Mouse (Mus musculus) liver, embryonic 11.5 days (tissue): ENCODE measurements around the gene Gm5483. TPM values are rescaled to one million over a fixed set of nuclear protein-coding genes. Genes with fewer than 3 reads are reported as not detected.
"Not testable (repeated sequence)": the region's sequence is repeated elsewhere in the genome, so short reads cannot be mapped to it uniquely, and the experiment has no call there.

Experiments
- ATAC-seq: fragments of 200-750 bp; cut with Nextera tagmentation; replicated peaks from 2 replicates; pipeline ENCODE4 v1.8.0; 2017; ENCODE audit warnings: moderate number of reproducible peaks, mild to moderate bottlenecking, moderate TSS enrichment, moderate library complexity; ENCODE audit not compliant: low FRiP score
- DNase-seq: peaks from one replicate; pipeline ENCODE4 v3.0.0-alpha.2; 2017; ENCODE audit warnings: low spot score
- H3K27ac ChIP-seq: fragments of 300-500 bp; sonication (generic); 2 replicates; pipeline ENCODE4 v1.5.1; 2014; ENCODE audit warnings: mild to moderate bottlenecking, low read depth, low read length, control low read depth
- H3K27me3 ChIP-seq: fragments of 300-500 bp; sonication (generic); replicated peaks from 2 replicates; pipeline ENCODE4 v1.6.1; 2014; ENCODE audit warnings: low read length, mixed read lengths; ENCODE audit not compliant: control insufficient read depth, insufficient read depth
- H3K36me3 ChIP-seq: fragments of 300-500 bp; sonication (generic); 2 replicates; pipeline ENCODE4 v1.6.1; 2014; ENCODE audit warnings: mild to moderate bottlenecking, low read length, moderate library complexity, mixed read lengths; ENCODE audit not compliant: control insufficient read depth, insufficient read depth
- H3K4me1 ChIP-seq: fragments of 300-500 bp; sonication (generic); replicated peaks from 2 replicates; pipeline ENCODE4 v1.6.1; 2014; ENCODE audit warnings: low read length, mixed read lengths; ENCODE audit not compliant: control insufficient read depth, insufficient read depth
- H3K4me2 ChIP-seq: fragments of 300-500 bp; sonication (generic); 2 replicates; pipeline ENCODE4 v1.6.1; 2014; ENCODE audit warnings: mild to moderate bottlenecking, control low read depth, moderate library complexity
- H3K4me3 ChIP-seq: fragments of 300-500 bp; sonication (generic); 2 replicates; pipeline ENCODE4 v1.5.1; 2014; ENCODE audit warnings: low read depth, low read length, control low read depth
- H3K9ac ChIP-seq: fragments of 300-500 bp; sonication (generic); 2 replicates; pipeline ENCODE4 v1.6.1; 2014; ENCODE audit warnings: low read depth, low read length, control low read depth
- H3K9me3 ChIP-seq: fragments of 300-500 bp; sonication (generic); 2 replicates; pipeline ENCODE4 v1.6.1; 2016; ENCODE audit warnings: low read length, inconsistent platforms, mixed read lengths; ENCODE audit not compliant: control insufficient read depth
- WGBS: fragments of 180-500 bp; shearing (Covaris S2); extraction: QIAGEN DNeasy Blood & Tissue Kit; methylation state at CpG from one replicate; pipeline ENCODE4 v1.1.7; 2014; 5-methylcytosine and 5-hydroxymethylcytosine counted together
- polyA plus RNA-seq: library from polyadenylated mRNA; unstranded; fragments of >200 nt; fragmentation: Nextera tagmentation; extraction: Ambion mirVana; gene quantifications from 2 replicates; pipeline ENCODE4 v1.2.1, GENCODE M21; 2014

Gm5483 gene
- polyA plus RNA-seq, result 21.3 and 24.8 TPM in 2 replicates

- H3K4me3 ChIP-seq, H3K4me1 ChIP-seq, DNase-seq, H3K4me2 ChIP-seq, H3K27ac ChIP-seq, H3K9ac ChIP-seq, H3K36me3 ChIP-seq, H3K27me3 ChIP-seq, H3K9me3 ChIP-seq, ATAC-seq: not testable (repeated sequence)
- WGBS, result 64% methylated on average over 4 of the region's 4 CpGs
Measured at GRCm38 (mm10) chr16:36183912-36184311, at the start of gene Gm5483. TSS of gene Gm5483 (plus strand) at chr16:36184212.

DNA sequence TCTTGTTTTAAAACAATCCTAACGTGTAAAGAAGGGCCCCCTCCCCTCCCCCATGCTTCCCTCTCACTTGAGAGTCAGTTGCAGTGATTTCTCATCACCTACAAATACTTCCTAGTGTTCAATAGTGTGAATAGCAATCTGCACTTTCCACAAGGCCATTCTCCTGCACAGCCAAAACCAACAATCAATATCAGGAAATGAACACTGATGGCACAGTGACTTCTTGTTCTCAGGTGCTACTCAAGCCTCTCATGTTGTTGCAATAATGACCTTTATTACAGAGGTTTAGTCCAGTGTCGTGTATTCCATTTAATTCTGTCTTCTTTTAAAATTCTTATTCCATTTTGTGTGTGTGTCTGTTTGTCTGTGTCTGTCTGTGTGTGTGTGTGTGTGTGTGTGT lies 45.8 kb upstream of the Gm5483 start:
- no peaks in the 10 kb centered on the region for H3K36me3 ChIP-seq
- H3K27ac ChIP-seq, result no peak overlapping the region
- H3K27me3 ChIP-seq, result no peaks in the 10 kb centered on the region
- no peak overlapping the region for H3K4me3 ChIP-seq
- H3K9me3 ChIP-seq, result no peaks in the 10 kb centered on the region
- no peak overlapping the region for H3K4me2 ChIP-seq
- DNase-seq, result no peak
- H3K9ac ChIP-seq, result no peak overlapping the region
- H3K4me1 ChIP-seq, result no peaks in the 10 kb centered on the region
- WGBS, result 64% methylated on average over 2 of the region's 2 CpGs
- no peak for ATAC-seq

- H3K36me3 ChIP-seq, result no peaks in the 10 kb centered on the region
- H3K4me1 ChIP-seq, result no peaks in the 10 kb centered on the region
- no peaks in the 10 kb centered on the region for H3K27me3 ChIP-seq
- ATAC-seq (no peak), DNase-seq (no peak)
- H3K4me2 ChIP-seq, result no peak within 1 kb of the TSS
- H3K27ac ChIP-seq, result no peak within 1 kb of the TSS
- H3K9me3 ChIP-seq, result no peaks in the 10 kb centered on the region
- H3K4me3 ChIP-seq, result no peak within 1 kb of the TSS
- H3K9ac ChIP-seq, result no peak within 1 kb of the TSS
Measured at GRCm38 (mm10) chr16:36156402-36156975, 27.5 kb upstream of the Gm5483 start, which contains the start of gene Stfa2l1. TSS of gene Stfa2l1 (plus strand) at chr16:36156811.

- H3K9ac ChIP-seq, H3K36me3 ChIP-seq, H3K9me3 ChIP-seq, H3K27me3 ChIP-seq, H3K27ac ChIP-seq, H3K4me3 ChIP-seq, ATAC-seq, H3K4me2 ChIP-seq, H3K4me1 ChIP-seq, DNase-seq: not testable (repeated sequence)
- WGBS, result 86% methylated on average over 9 of the region's 10 CpGs
Measured at GRCm38 (mm10) chr16:36167841-36168240, 16.2 kb upstream of the Gm5483 start.

- Histone ChIP-seq H3K4me3 (no peak overlapping the region), H3K36me3 (no peaks in the 10 kb centered on the region), H3K9me3 (no peaks in the 10 kb centered on the region)
Measured at GRCm38 (mm10) chr16:36176108-36176507, 7.9 kb upstream of the Gm5483 start.

GRCm38 (mm10) chr16:36179910-36180309 lies 4.1 kb upstream of the Gm5483 start:
- Histone ChIP-seq H3K9ac (no peak overlapping the region), H3K27ac (no peak overlapping the region), H3K27me3 (no peaks in the 10 kb centered on the region), H3K4me2 (no peak overlapping the region), H3K4me1 (no peaks in the 10 kb centered on the region), H3K36me3 (no peaks in the 10 kb centered on the region), H3K9me3 (no peaks in the 10 kb centered on the region), H3K4me3 (no peak overlapping the region)
- ATAC-seq, result no peak
- DNase-seq, result no peak
- 70% methylated on average over 2 of the region's 2 CpGs for WGBS

More at GRCm38 (mm10) chr16:36176108-36176507, 7.9 kb upstream of the Gm5483 start:
- H3K4me2 ChIP-seq, result no peak overlapping the region
- H3K27ac ChIP-seq, result no peak overlapping the region
- DNase-seq (no peak), ATAC-seq (no peak)
- no peak overlapping the region for H3K9ac ChIP-seq
- H3K27me3 ChIP-seq, result no peaks in the 10 kb centered on the region
- no peaks in the 10 kb centered on the region for H3K4me1 ChIP-seq

GRCm38 (mm10) chr16:36199226-36199625 lies 15.2 kb downstream of the Gm5483 start:
- WGBS, result 59% methylated on average over 19 of the region's 19 CpGs
- H3K36me3 ChIP-seq, result no peaks in the 10 kb centered on the region
- H3K4me2 ChIP-seq, result no peak overlapping the region
- H3K4me3 ChIP-seq, result no peak overlapping the region
- no peak overlapping the region for H3K9ac ChIP-seq
- DNase-seq, result no peak
- H3K4me1 ChIP-seq, result no peaks in the 10 kb centered on the region
- H3K27ac ChIP-seq, result no peak overlapping the region
- H3K9me3 ChIP-seq, result no peaks in the 10 kb centered on the region
- no peak for ATAC-seq
- no peaks in the 10 kb centered on the region for H3K27me3 ChIP-seq

DNA sequence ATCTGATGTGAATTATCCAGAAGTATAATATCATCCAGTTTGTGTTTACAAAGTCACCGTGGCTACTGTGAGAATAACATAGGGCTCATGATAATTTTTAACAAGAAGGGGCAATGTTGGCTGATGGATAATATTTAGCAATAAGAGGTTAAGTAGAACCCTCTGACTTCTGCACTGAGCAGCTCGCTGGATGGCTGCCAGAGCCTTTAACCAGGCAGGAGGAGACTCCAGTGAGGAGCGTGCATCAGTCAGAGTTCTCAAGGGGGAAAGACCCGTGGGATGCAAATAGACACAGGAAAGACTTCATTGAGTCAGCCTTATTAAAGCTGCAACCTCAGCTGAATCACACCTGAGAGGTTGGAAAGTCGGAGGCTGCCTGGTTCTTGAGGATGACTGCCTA lies 19.8 kb downstream of the Gm5483 start:
- Histone ChIP-seq H3K4me3 (no peak overlapping the region), H3K4me2 (no peak overlapping the region), H3K36me3 (no peaks in the 10 kb centered on the region), H3K27ac (no peak overlapping the region), H3K9me3 (no peaks in the 10 kb centered on the region), H3K9ac (no peak overlapping the region), H3K27me3 (no peaks in the 10 kb centered on the region), H3K4me1 (no peaks in the 10 kb centered on the region)
- DNase-seq (no peak), ATAC-seq (no peak)
- WGBS, result 68% methylated on average over 5 of the region's 5 CpGs

GRCm38 (mm10) chr16:36205684-36206083 lies 21.7 kb downstream of the Gm5483 start:
- H3K4me3 ChIP-seq, H3K36me3 ChIP-seq, ATAC-seq, H3K4me2 ChIP-seq, H3K4me1 ChIP-seq, DNase-seq, H3K9ac ChIP-seq, H3K27me3 ChIP-seq, H3K9me3 ChIP-seq, H3K27ac ChIP-seq: not testable (repeated sequence)
- 32% methylated on average over 2 of the region's 2 CpGs for WGBS
